Mouse (Mus musculus): Measurements from ENCODE around the gene Slc1a4. TPM values are rescaled to one million over a fixed set of nuclear protein-coding genes. Genes with fewer than 3 reads are reported as not detected.

The Slc1a4 gene
- polyA plus RNA-seq, 1 experiment from 2014 or later: 4.8 TPM

GRCm38 (mm10) chr11:20313576-20313975 lies 18.9 kb downstream of the Slc1a4 start:
- Histone ChIP-seq H3K4me2 (ENCODE audit: low read length) (no peak overlapping the region), H3K4me1 (replicated peaks; ENCODE audit: insufficient read depth, low read length) (no peaks in the 10 kb centered on the region), H3K27ac (no peak overlapping the region), H3K27me3 (ENCODE audit: insufficient read depth, low read length) (no peaks in the 10 kb centered on the region), H3K36me3 (ENCODE audit: insufficient read depth, low read length) (no peaks in the 10 kb centered on the region), H3K9ac (ENCODE audit: low read depth, low read length) (no peak overlapping the region), H3K4me3 (replicated peaks; ENCODE audit: low read depth, low read length) (no peak overlapping the region), H3K9me3 (replicated peaks; ENCODE audit: low read length) (no peaks in the 10 kb centered on the region)
- WGBS: 87% methylated on average over 8 of the region's 8 CpGs
- no peak for DNase-seq (ENCODE audit: low spot score)
- ATAC-seq (replicated peaks; ENCODE audit: low FRiP score, low read depth): no peak
- TF ChIP-seq CTCF (IDR thresholded peaks at IDR 0.05; ENCODE audit: low read depth): no peak

GRCm38 (mm10) chr11:20309044-20309443 lies 23.5 kb downstream of the Slc1a4 start:
- no peak for TF ChIP-seq CTCF (IDR thresholded peaks at IDR 0.05; ENCODE audit: low read depth)
- H3K27me3 ChIP-seq (ENCODE audit: insufficient read depth, low read length): no peaks in the 10 kb centered on the region
- H3K9ac ChIP-seq (ENCODE audit: low read depth, low read length): no peak overlapping the region
- no peak overlapping the region for H3K4me2 ChIP-seq (ENCODE audit: low read length)
- no peak overlapping the region for H3K4me3 ChIP-seq (replicated peaks; ENCODE audit: low read depth, low read length)
- no peak for ATAC-seq (replicated peaks; ENCODE audit: low FRiP score, low read depth)
- H3K9me3 ChIP-seq (replicated peaks; ENCODE audit: low read length): no peaks in the 10 kb centered on the region
- peak; percentile 67 for DNase-seq (ENCODE audit: low spot score)
- 51% methylated on average over 5 of the region's 5 CpGs for WGBS
- peak overlapping the region; percentile 57; the same call in 1 of the 2 replicates for H3K27ac ChIP-seq
- no peaks in the 10 kb centered on the region for H3K4me1 ChIP-seq (replicated peaks; ENCODE audit: insufficient read depth, low read length)
- peaks cover 4% of the 10 kb centered on the region; the same call in 1 of the 2 replicates for H3K36me3 ChIP-seq (ENCODE audit: insufficient read depth, low read length)

GRCm38 (mm10) chr11:20307409-20307808 lies 25.1 kb downstream of the Slc1a4 start:
- H3K36me3 ChIP-seq (ENCODE audit: insufficient read depth, low read length): peaks cover 4% of the 10 kb centered on the region; the same call in 1 of the 2 replicates
- H3K27me3 ChIP-seq (ENCODE audit: insufficient read depth, low read length): no peaks in the 10 kb centered on the region
- TF ChIP-seq CTCF (IDR thresholded peaks at IDR 0.05; ENCODE audit: low read depth): no peak
- H3K9ac ChIP-seq (ENCODE audit: low read depth, low read length): no peak overlapping the region
- WGBS: 87% methylated on average over 3 of the region's 3 CpGs
- H3K4me3 ChIP-seq (replicated peaks; ENCODE audit: low read depth, low read length): no peak overlapping the region
- ATAC-seq (replicated peaks; ENCODE audit: low FRiP score, low read depth) (no peak), DNase-seq (ENCODE audit: low spot score) (no peak)
- no peak overlapping the region for H3K27ac ChIP-seq
- H3K4me1 ChIP-seq (replicated peaks; ENCODE audit: insufficient read depth, low read length): no peaks in the 10 kb centered on the region
- H3K9me3 ChIP-seq (replicated peaks; ENCODE audit: low read length): no peaks in the 10 kb centered on the region
- no peak overlapping the region for H3K4me2 ChIP-seq (ENCODE audit: low read length)

- Histone ChIP-seq H3K36me3 (ENCODE audit: insufficient read depth, low read length) (peaks cover 4% of the 10 kb centered on the region; the same call in 1 of the 2 replicates), H3K27me3 (ENCODE audit: insufficient read depth, low read length) (no peaks in the 10 kb centered on the region), H3K27ac (no peak overlapping the region), H3K9ac (ENCODE audit: low read depth, low read length) (no peak overlapping the region), H3K4me2 (ENCODE audit: low read length) (no peak overlapping the region), H3K4me1 (replicated peaks; ENCODE audit: insufficient read depth, low read length) (no peaks in the 10 kb centered on the region), H3K9me3 (replicated peaks; ENCODE audit: low read length) (no peaks in the 10 kb centered on the region), H3K4me3 (replicated peaks; ENCODE audit: low read depth, low read length) (no peak overlapping the region)
- ATAC-seq (replicated peaks; ENCODE audit: low FRiP score, low read depth) (no peak), DNase-seq (ENCODE audit: low spot score) (no peak)
- TF ChIP-seq CTCF (IDR thresholded peaks at IDR 0.05; ENCODE audit: low read depth): no peak
- 80% methylated on average over 1 of the region's 1 CpGs for WGBS
These were observed 26.9 kb downstream of the Slc1a4 start for GRCm38 (mm10) chr11:20305641-20306040.

DNA sequence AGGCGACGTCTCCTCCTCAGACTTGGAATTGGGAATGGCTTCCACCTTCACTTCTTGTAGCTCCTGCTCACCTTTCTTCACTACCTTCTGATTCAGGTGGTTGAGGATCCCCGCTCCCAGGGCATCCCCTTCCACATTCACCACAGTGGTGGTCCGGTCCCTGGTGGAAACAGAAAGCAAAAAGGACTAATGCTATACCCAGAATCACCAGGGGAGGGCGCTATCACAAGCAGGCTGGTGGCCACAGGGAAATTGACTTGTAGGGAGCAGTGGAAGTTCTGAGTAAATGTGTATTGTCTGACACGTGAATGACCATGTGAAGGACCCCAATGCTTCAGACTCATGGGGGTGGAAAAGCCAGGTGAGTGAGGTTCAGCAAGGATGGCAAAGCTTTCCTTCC lies 28.2 kb downstream of the Slc1a4 start:
- Histone ChIP-seq H3K4me1 (replicated peaks; ENCODE audit: insufficient read depth, low read length) (no peaks in the 10 kb centered on the region), H3K4me3 (replicated peaks; ENCODE audit: low read depth, low read length) (no peak overlapping the region), H3K9me3 (replicated peaks; ENCODE audit: low read length) (no peaks in the 10 kb centered on the region), H3K27ac (no peak overlapping the region), H3K4me2 (ENCODE audit: low read length) (no peak overlapping the region), H3K9ac (ENCODE audit: low read depth, low read length) (no peak overlapping the region), H3K36me3 (ENCODE audit: insufficient read depth, low read length) (peaks cover 4% of the 10 kb centered on the region; the same call in 1 of the 2 replicates), H3K27me3 (ENCODE audit: insufficient read depth, low read length) (no peaks in the 10 kb centered on the region)
- ATAC-seq (replicated peaks; ENCODE audit: low FRiP score, low read depth) (no peak), DNase-seq (ENCODE audit: low spot score) (peak; percentile 23)
- 80% methylated on average over 6 of the region's 6 CpGs for WGBS
- TF ChIP-seq CTCF (IDR thresholded peaks at IDR 0.05; ENCODE audit: low read depth): peak; percentile 72

DNA sequence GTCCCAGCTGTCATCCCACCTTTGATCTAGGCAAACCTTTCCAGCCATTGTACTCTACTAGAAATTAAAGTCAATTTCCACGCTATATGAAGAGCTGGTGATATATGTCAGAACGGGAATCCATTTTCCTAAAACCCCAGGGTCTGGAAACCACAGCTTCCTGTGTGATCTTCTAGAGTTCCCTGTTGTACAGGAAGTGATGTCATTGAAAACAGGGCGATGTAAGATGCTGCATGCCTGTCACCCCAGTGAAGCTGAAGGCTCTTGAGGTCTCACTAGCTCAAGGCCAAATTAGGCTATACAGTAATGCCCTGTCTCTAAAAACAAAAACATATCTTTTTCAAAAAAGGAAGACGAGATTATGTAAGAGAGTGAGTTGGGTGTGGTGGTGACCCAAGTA lies 31.2 kb downstream of the Slc1a4 start:
- Histone ChIP-seq H3K36me3 (ENCODE audit: insufficient read depth, low read length) (no peaks in the 10 kb centered on the region), H3K27me3 (ENCODE audit: insufficient read depth, low read length) (no peaks in the 10 kb centered on the region), H3K9ac (ENCODE audit: low read depth, low read length) (no peak overlapping the region), H3K9me3 (replicated peaks; ENCODE audit: low read length) (no peaks in the 10 kb centered on the region), H3K4me1 (replicated peaks; ENCODE audit: insufficient read depth, low read length) (no peaks in the 10 kb centered on the region), H3K4me2 (ENCODE audit: low read length) (no peak overlapping the region), H3K27ac (no peak overlapping the region), H3K4me3 (replicated peaks; ENCODE audit: low read depth, low read length) (no peak overlapping the region)
- TF ChIP-seq CTCF (IDR thresholded peaks at IDR 0.05; ENCODE audit: low read depth): no peak
- ATAC-seq (replicated peaks; ENCODE audit: low FRiP score, low read depth) (no peak), DNase-seq (ENCODE audit: low spot score) (no peak)
- WGBS: 84% methylated on average over 4 of the region's 4 CpGs

GRCm38 (mm10) chr11:20300850-20301249 lies 31.7 kb downstream of the Slc1a4 start:
- DNase-seq (ENCODE audit: low spot score) (no peak), ATAC-seq (replicated peaks; ENCODE audit: low FRiP score, low read depth) (no peak)
- H3K36me3 ChIP-seq (ENCODE audit: insufficient read depth, low read length): no peaks in the 10 kb centered on the region
- no peak overlapping the region for H3K4me2 ChIP-seq (ENCODE audit: low read length)
- no peaks in the 10 kb centered on the region for H3K9me3 ChIP-seq (replicated peaks; ENCODE audit: low read length)
- H3K4me1 ChIP-seq (replicated peaks; ENCODE audit: insufficient read depth, low read length): no peaks in the 10 kb centered on the region
- 57% methylated on average over 6 of the region's 6 CpGs for WGBS
- no peak overlapping the region for H3K4me3 ChIP-seq (replicated peaks; ENCODE audit: low read depth, low read length)
- no peak overlapping the region for H3K9ac ChIP-seq (ENCODE audit: low read depth, low read length)
- TF ChIP-seq CTCF (IDR thresholded peaks at IDR 0.05; ENCODE audit: low read depth): no peak
- H3K27me3 ChIP-seq (ENCODE audit: insufficient read depth, low read length): no peaks in the 10 kb centered on the region
- H3K27ac ChIP-seq: no peak overlapping the region
